Mouse (Mus musculus): Measurements from ENCODE around the gene Rab31. TPM values are rescaled to one million over a fixed set of nuclear protein-coding genes. Genes with fewer than 3 reads are reported as not detected.
"Not testable (repeated sequence)": the region's sequence is repeated elsewhere in the genome, so short reads cannot be mapped to it uniquely, and the experiment has no call there.

Rab31 gene
- polyA plus RNA-seq, 1 experiment from 2014 or later: 88.8 TPM

- H3K27ac ChIP-seq (ENCODE audit: low read depth, low read length): no peak overlapping the region
- no peak overlapping the region for H3K4me3 ChIP-seq (ENCODE audit: low read depth, low read length)
- DNase-seq (ENCODE audit: low spot score): no peak
- H3K4me1 ChIP-seq (ENCODE audit: control insufficient read depth, insufficient read depth, low read length): no peaks in the 10 kb centered on the region
- no peaks in the 10 kb centered on the region for H3K27me3 ChIP-seq (replicated peaks; ENCODE audit: control insufficient read depth, insufficient read depth, low read length)
- WGBS: 85% methylated on average over 6 of the region's 6 CpGs
- no peaks in the 10 kb centered on the region for H3K36me3 ChIP-seq (ENCODE audit: control insufficient read depth, insufficient read depth, low read length)
- H3K4me2 ChIP-seq (ENCODE audit: low read length): no peak overlapping the region
- H3K9me3 ChIP-seq (replicated peaks; ENCODE audit: control insufficient read depth, low read length): no peaks in the 10 kb centered on the region
- H3K9ac ChIP-seq (ENCODE audit: low read length): no peak overlapping the region
- ATAC-seq: no peak
Observed at GRCm38 (mm10) chr17:65629943-65630342, 142.6 kb downstream of the Rab31 start.

- WGBS: 89% methylated on average over 13 of the region's 13 CpGs
- H3K27ac ChIP-seq (ENCODE audit: low read depth, low read length); H3K4me3 ChIP-seq (ENCODE audit: low read depth, low read length); DNase-seq (ENCODE audit: low spot score); H3K4me2 ChIP-seq (ENCODE audit: low read length); H3K36me3 ChIP-seq (ENCODE audit: control insufficient read depth, insufficient read depth, low read length); H3K9ac ChIP-seq (ENCODE audit: low read length); ATAC-seq; H3K9me3 ChIP-seq (replicated peaks; ENCODE audit: control insufficient read depth, low read length); H3K27me3 ChIP-seq (replicated peaks; ENCODE audit: control insufficient read depth, insufficient read depth, low read length); H3K4me1 ChIP-seq (ENCODE audit: control insufficient read depth, insufficient read depth, low read length): not testable (repeated sequence)
Observed at GRCm38 (mm10) chr17:65628823-65629532, 143.6 kb downstream of the Rab31 start.

- H3K27ac ChIP-seq (ENCODE audit: low read depth, low read length): no peak overlapping the region
- H3K9ac ChIP-seq (ENCODE audit: low read length): no peak overlapping the region
- H3K36me3 ChIP-seq (ENCODE audit: control insufficient read depth, insufficient read depth, low read length): no peaks in the 10 kb centered on the region
- 93% methylated on average over 6 of the region's 6 CpGs for WGBS
- H3K4me2 ChIP-seq (ENCODE audit: low read length): no peak overlapping the region
- H3K9me3 ChIP-seq (replicated peaks; ENCODE audit: control insufficient read depth, low read length): 0 out of 2 replicates have a peak, but pooled peaks cover 3% of the 10 kb centered on the region
- H3K4me3 ChIP-seq (ENCODE audit: low read depth, low read length): no peak overlapping the region
- DNase-seq (ENCODE audit: low spot score) (no peak), ATAC-seq (no peak)
- no peaks in the 10 kb centered on the region for H3K4me1 ChIP-seq (ENCODE audit: control insufficient read depth, insufficient read depth, low read length)
- no peaks in the 10 kb centered on the region for H3K27me3 ChIP-seq (replicated peaks; ENCODE audit: control insufficient read depth, insufficient read depth, low read length)
Observed at GRCm38 (mm10) chr17:65626301-65626700, 146.3 kb downstream of the Rab31 start.

GRCm38 (mm10) chr17:65625563-65625962 is 147.0 kb downstream of the Rab31 start:
- Histone ChIP-seq H3K4me3 (ENCODE audit: low read depth, low read length) (no peak overlapping the region), H3K36me3 (ENCODE audit: control insufficient read depth, insufficient read depth, low read length) (no peaks in the 10 kb centered on the region), H3K9me3 (replicated peaks; ENCODE audit: control insufficient read depth, low read length) (0 out of 2 replicates have a peak, but pooled peaks cover 3% of the 10 kb centered on the region), H3K27me3 (replicated peaks; ENCODE audit: control insufficient read depth, insufficient read depth, low read length) (no peaks in the 10 kb centered on the region), H3K9ac (ENCODE audit: low read length) (no peak overlapping the region), H3K4me1 (ENCODE audit: control insufficient read depth, insufficient read depth, low read length) (no peaks in the 10 kb centered on the region), H3K4me2 (ENCODE audit: low read length) (no peak overlapping the region), H3K27ac (ENCODE audit: low read depth, low read length) (no peak overlapping the region)
- 89% methylated on average over 6 of the region's 6 CpGs for WGBS
- no peak for DNase-seq (ENCODE audit: low spot score)
- no peak for ATAC-seq

DNA sequence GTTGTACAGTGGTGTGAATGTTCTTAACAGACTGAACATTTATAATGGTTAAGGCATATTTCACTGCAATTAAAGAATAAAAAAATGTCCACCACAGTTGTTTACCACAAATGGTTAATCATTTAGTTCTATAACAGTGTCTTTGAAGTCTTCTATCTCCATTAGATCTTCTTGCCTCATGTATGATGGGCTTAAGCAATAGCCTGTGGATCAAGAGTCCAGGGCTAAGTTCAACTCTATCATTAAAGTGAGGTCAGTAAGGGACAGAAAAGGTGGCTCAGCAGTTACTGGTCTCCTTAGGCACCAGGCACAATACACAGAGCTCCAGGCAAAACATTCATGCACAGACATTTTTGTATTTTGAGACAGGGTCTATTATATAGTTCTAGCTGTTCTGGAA is 149.4 kb downstream of the Rab31 start:
- ATAC-seq: no peak
- H3K36me3 ChIP-seq (ENCODE audit: control insufficient read depth, insufficient read depth, low read length): no peaks in the 10 kb centered on the region
- no peak overlapping the region for H3K9ac ChIP-seq (ENCODE audit: low read length)

DNA sequence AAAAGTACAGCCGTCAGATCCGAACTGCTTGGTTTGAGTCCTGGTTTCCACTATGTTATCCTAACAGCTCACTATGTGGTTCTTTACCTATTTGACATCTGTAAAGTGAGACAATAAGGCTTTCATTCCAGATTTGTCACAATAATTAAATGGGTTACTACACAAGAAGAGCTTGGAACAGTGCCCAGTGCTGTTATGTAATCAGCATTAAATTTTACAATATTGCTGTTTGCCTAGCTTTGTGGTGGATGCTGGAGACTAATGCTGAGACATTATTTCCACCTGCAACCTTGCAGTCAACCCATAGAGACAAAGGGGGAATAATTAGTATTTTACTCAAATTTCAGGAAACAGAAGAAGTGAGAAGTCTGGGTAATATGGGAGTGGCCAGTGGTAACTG is 154.1 kb downstream of the Rab31 start:
- H3K4me2 ChIP-seq (ENCODE audit: low read length): no peak overlapping the region
- 64% methylated on average over 2 of the region's 2 CpGs for WGBS
- H3K9me3 ChIP-seq (replicated peaks; ENCODE audit: control insufficient read depth, low read length): no peaks in the 10 kb centered on the region
- no peaks in the 10 kb centered on the region for H3K36me3 ChIP-seq (ENCODE audit: control insufficient read depth, insufficient read depth, low read length)
- H3K27ac ChIP-seq (ENCODE audit: low read depth, low read length): no peak overlapping the region
- DNase-seq (ENCODE audit: low spot score) (no peak), ATAC-seq (no peak)
- H3K27me3 ChIP-seq (replicated peaks; ENCODE audit: control insufficient read depth, insufficient read depth, low read length): no peaks in the 10 kb centered on the region
- peaks cover 2% of the 10 kb centered on the region; the same call in 1 of the 2 replicates for H3K4me1 ChIP-seq (ENCODE audit: control insufficient read depth, insufficient read depth, low read length)
- H3K9ac ChIP-seq (ENCODE audit: low read length): no peak overlapping the region
- H3K4me3 ChIP-seq (ENCODE audit: low read depth, low read length): no peak overlapping the region

More for the DNA sequence above, 149.4 kb downstream of the Rab31 start:
- Histone ChIP-seq H3K27me3 (replicated peaks; ENCODE audit: control insufficient read depth, insufficient read depth, low read length) (no peaks in the 10 kb centered on the region), H3K9me3 (replicated peaks; ENCODE audit: control insufficient read depth, low read length) (0 out of 2 replicates have a peak, but pooled peaks cover 3% of the 10 kb centered on the region), H3K27ac (ENCODE audit: low read depth, low read length) (no peak overlapping the region), H3K4me1 (ENCODE audit: control insufficient read depth, insufficient read depth, low read length) (no peaks in the 10 kb centered on the region), H3K4me2 (ENCODE audit: low read length) (no peak overlapping the region), H3K4me3 (ENCODE audit: low read depth, low read length) (no peak overlapping the region)
- DNase-seq (ENCODE audit: low spot score): no peak

- no peak for ATAC-seq
- Histone ChIP-seq H3K4me2 (ENCODE audit: low read length) (no peak overlapping the region), H3K9ac (ENCODE audit: low read length) (no peak overlapping the region), H3K36me3 (ENCODE audit: control insufficient read depth, insufficient read depth, low read length) (no peaks in the 10 kb centered on the region), H3K27ac (ENCODE audit: low read depth, low read length) (no peak overlapping the region), H3K9me3 (replicated peaks; ENCODE audit: control insufficient read depth, low read length) (no peaks in the 10 kb centered on the region), H3K27me3 (replicated peaks; ENCODE audit: control insufficient read depth, insufficient read depth, low read length) (no peaks in the 10 kb centered on the region), H3K4me3 (ENCODE audit: low read depth, low read length) (no peak overlapping the region), H3K4me1 (ENCODE audit: control insufficient read depth, insufficient read depth, low read length) (peaks cover 13% of the 10 kb centered on the region)
- DNase-seq (ENCODE audit: low spot score): no peak
- WGBS: 36% methylated on average over 3 of the region's 3 CpGs
Observed at GRCm38 (mm10) chr17:65615678-65616077, 156.9 kb downstream of the Rab31 start.

GRCm38 (mm10) chr17:65614431-65614830 is 158.1 kb downstream of the Rab31 start:
- Histone ChIP-seq H3K36me3 (ENCODE audit: control insufficient read depth, insufficient read depth, low read length) (no peaks in the 10 kb centered on the region), H3K27ac (ENCODE audit: low read depth, low read length) (peak overlapping the region; percentile 99), H3K4me1 (ENCODE audit: control insufficient read depth, insufficient read depth, low read length) (peaks cover 15% of the 10 kb centered on the region), H3K27me3 (replicated peaks; ENCODE audit: control insufficient read depth, insufficient read depth, low read length) (no peaks in the 10 kb centered on the region), H3K9me3 (replicated peaks; ENCODE audit: control insufficient read depth, low read length) (no peaks in the 10 kb centered on the region), H3K4me3 (ENCODE audit: low read depth, low read length) (peak overlapping the region; percentile 94), H3K4me2 (ENCODE audit: low read length) (peak overlapping the region; percentile 64), H3K9ac (ENCODE audit: low read length) (peak overlapping the region; percentile 97)
- under 1% methylated on average over 9 of the region's 9 CpGs for WGBS
- ATAC-seq (no peak), DNase-seq (ENCODE audit: low spot score) (peak; percentile 62)
